Mouse (Mus musculus): ENCODE measurements around the gene Acox3.

- no peak for TF ChIP-seq POLR2A (IDR thresholded peaks at IDR 0.05; ENCODE audit: low read depth, low read length)
- TF ChIP-seq CTCF (IDR thresholded peaks at IDR 0.05; ENCODE audit: extremely low read depth, insufficient read depth, insufficient read length, insufficient replicate concordance), result no peak
Observed at GRCm38 (mm10) chr5:35628685-35629084, 45.8 kb downstream of the Acox3 start.

Measured in spleen, adult 2 months (tissue).